Mouse (Mus musculus) lung, embryonic 14.5 days (tissue): ENCODE measurements around the gene Paox. TPM values are rescaled to one million over a fixed set of nuclear protein-coding genes. Genes with fewer than 3 reads are reported as not detected.
"Not testable (repeated sequence)": the region's sequence is repeated elsewhere in the genome, so short reads cannot be mapped to it uniquely, and the experiment has no call there.

Source experiments
- ATAC-seq: fragments of 200-750 bp; cut with Nextera tagmentation; 2 replicates; pipeline ENCODE4 v1.8.0; 2017; ENCODE audit warnings: mild to moderate bottlenecking, moderate TSS enrichment, moderate library complexity; ENCODE audit not compliant: insufficient read depth
- DNase-seq: peaks from one replicate; pipeline ENCODE4 v3.0.0-alpha.2; 2015
- H3K27ac ChIP-seq: fragments of 300-500 bp; sonication (generic); 2 replicates; pipeline ENCODE4 v1.5.1; 2014; ENCODE audit warnings: low read depth, mild to moderate bottlenecking, moderate library complexity
- H3K27me3 ChIP-seq: fragments of 300-500 bp; sonication (generic); 2 replicates; pipeline ENCODE4 v1.6.1; 2014; ENCODE audit warnings: low read length, control low read depth; ENCODE audit not compliant: insufficient read depth
- H3K36me3 ChIP-seq: fragments of 300-500 bp; sonication (generic); 2 replicates; pipeline ENCODE4 v1.6.1; 2014; ENCODE audit warnings: control low read depth; ENCODE audit not compliant: insufficient read depth
- H3K4me1 ChIP-seq: fragments of 300-500 bp; sonication (generic); 2 replicates; pipeline ENCODE4 v1.6.1; 2014; ENCODE audit warnings: antibody characterized with exemption, control low read depth; ENCODE audit not compliant: insufficient read depth
- H3K4me2 ChIP-seq: fragments of 300-500 bp; sonication (generic); 2 replicates; pipeline ENCODE4 v1.6.1; 2014; ENCODE audit warnings: mild to moderate bottlenecking
- H3K4me3 ChIP-seq: fragments of 300-500 bp; sonication (generic); 2 replicates; pipeline ENCODE4 v1.5.1; 2014; ENCODE audit warnings: low read depth, low read length
- H3K9ac ChIP-seq: fragments of 300-500 bp; sonication (generic); 2 replicates; pipeline ENCODE4 v1.6.1; 2014
- H3K9me3 ChIP-seq: fragments of 300-500 bp; sonication (generic); 2 replicates; pipeline ENCODE4 v1.6.1; 2016; ENCODE audit warnings: low read depth, low read length, control low read depth
- CTCF ChIP-seq: IDR thresholded peaks from 2 replicates; pipeline ENCODE4 v1.5.1; 2016; ENCODE audit warnings: antibody characterized with exemption, low read depth
- WGBS: fragments of 180-500 bp; shearing (Covaris S2); extraction: QIAGEN DNeasy Blood & Tissue Kit; methylation state at CpG from one replicate; pipeline ENCODE4 v1.1.7; 2014; 5-methylcytosine and 5-hydroxymethylcytosine counted together
- polyA plus RNA-seq: library from polyadenylated mRNA; unstranded; fragments of >200 nt; fragmentation: Nextera tagmentation; extraction: Ambion mirVana; gene quantifications from 2 replicates; pipeline ENCODE4 v1.2.1, GENCODE M21; 2014

Gene Paox
- polyA plus RNA-seq, 1 experiment from 2014 or later = 21.3 TPM

- Histone ChIP-seq H3K4me3 (no peak overlapping the region), H3K36me3 (no peaks in the 10 kb centered on the region), H3K4me1 (0 out of 2 replicates have a peak, but pooled peaks cover 6% of the 10 kb centered on the region), H3K27ac (no peak overlapping the region), H3K9me3 (no peaks in the 10 kb centered on the region), H3K9ac (no peak overlapping the region), H3K27me3 (no peaks in the 10 kb centered on the region), H3K4me2 (no peak overlapping the region)
- DNase-seq (no peak), ATAC-seq (no peak)
- TF ChIP-seq CTCF = no peak
- 57% methylated on average over 13 of the region's 13 CpGs for WGBS
These were observed 5.8 kb downstream of the Paox start for GRCm38 (mm10) chr7:140121338-140121910.

GRCm38 (mm10) chr7:140122765-140123164 is 7.2 kb downstream of the Paox start:
- H3K36me3 ChIP-seq = no peaks in the 10 kb centered on the region
- DNase-seq (no peak), ATAC-seq (no peak)
- H3K27me3 ChIP-seq = no peaks in the 10 kb centered on the region
- H3K4me3 ChIP-seq = no peak overlapping the region
- no peak for TF ChIP-seq CTCF
- no peak overlapping the region for H3K9ac ChIP-seq
- WGBS = 28% methylated on average over 4 of the region's 4 CpGs
- H3K9me3 ChIP-seq = no peaks in the 10 kb centered on the region
- no peak overlapping the region for H3K4me2 ChIP-seq
- 0 out of 2 replicates have a peak, but pooled peaks cover 3% of the 10 kb centered on the region for H3K4me1 ChIP-seq
- H3K27ac ChIP-seq = no peak overlapping the region

GRCm38 (mm10) chr7:140124382-140124781 is 8.8 kb downstream of the Paox start:
- TF ChIP-seq CTCF = no peak
- H3K27me3 ChIP-seq = no peaks in the 10 kb centered on the region
- 0 out of 2 replicates have a peak, but pooled peaks cover 1% of the 10 kb centered on the region for H3K36me3 ChIP-seq
- WGBS = 88% methylated on average over 1 of the region's 1 CpGs
- ATAC-seq (no peak), DNase-seq (no peak)
- no peak overlapping the region for H3K27ac ChIP-seq
- no peak overlapping the region for H3K4me3 ChIP-seq
- H3K4me2 ChIP-seq = no peak overlapping the region
- no peaks in the 10 kb centered on the region for H3K9me3 ChIP-seq
- H3K9ac ChIP-seq = no peak overlapping the region
- H3K4me1 ChIP-seq = 0 out of 2 replicates have a peak, but pooled peaks cover 3% of the 10 kb centered on the region

- peak overlapping the region; percentile 73 for H3K4me3 ChIP-seq
- H3K4me1 ChIP-seq = 0 out of 2 replicates have a peak, but pooled peaks cover 3% of the 10 kb centered on the region
- DNase-seq (peak; percentile 91), ATAC-seq (peak; percentile 98)
- H3K27ac ChIP-seq = peak overlapping the region; percentile 63; the same call in 1 of the 2 replicates
- H3K9ac ChIP-seq = peak overlapping the region; percentile 79
- H3K9me3 ChIP-seq = no peaks in the 10 kb centered on the region
- peaks cover 3% of the 10 kb centered on the region; the same call in 1 of the 2 replicates for H3K36me3 ChIP-seq
- WGBS = under 1% methylated on average over 40 of the region's 40 CpGs
- no peak for TF ChIP-seq CTCF
- peak overlapping the region; percentile 89 for H3K4me2 ChIP-seq
- H3K27me3 ChIP-seq = no peaks in the 10 kb centered on the region
These were observed 9.9 kb downstream of the Paox start for GRCm38 (mm10) chr7:140125278-140126021.

GRCm38 (mm10) chr7:140126022-140126350 is 10.4 kb downstream of the Paox start:
- TF ChIP-seq CTCF = no peak
- DNase-seq (no peak), ATAC-seq (no peak; the same call in 1 of the 2 replicates)
- Histone ChIP-seq H3K27ac (peak overlapping the region; percentile 63; the same call in 1 of the 2 replicates), H3K4me2 (peak overlapping the region; percentile 89), H3K9me3 (no peaks in the 10 kb centered on the region), H3K27me3 (no peaks in the 10 kb centered on the region), H3K9ac (peak overlapping the region; percentile 79), H3K36me3 (peaks cover 6% of the 10 kb centered on the region; the same call in 1 of the 2 replicates), H3K4me3 (peak overlapping the region; percentile 73), H3K4me1 (0 out of 2 replicates have a peak, but pooled peaks cover 3% of the 10 kb centered on the region)
- 4% methylated on average over 5 of the region's 5 CpGs for WGBS

- peak overlapping the region; percentile 4; the same call in 1 of the 2 replicates for H3K4me3 ChIP-seq
- 84% methylated on average over 3 of the region's 3 CpGs for WGBS
- 0 out of 2 replicates have a peak, but pooled peaks cover 3% of the 10 kb centered on the region for H3K4me1 ChIP-seq
- H3K4me2 ChIP-seq = peak overlapping the region; percentile 15; the same call in 1 of the 2 replicates
- H3K27me3 ChIP-seq = no peaks in the 10 kb centered on the region
- no peak overlapping the region for H3K27ac ChIP-seq
- no peaks in the 10 kb centered on the region for H3K9me3 ChIP-seq
- H3K9ac ChIP-seq = no peak overlapping the region
- H3K36me3 ChIP-seq = peaks cover 6% of the 10 kb centered on the region; the same call in 1 of the 2 replicates
- ATAC-seq = no peak
- no peak for DNase-seq
- no peak for TF ChIP-seq CTCF
These were observed 11.3 kb downstream of the Paox start for GRCm38 (mm10) chr7:140126934-140127333.

GRCm38 (mm10) chr7:140127911-140128310 is 12.3 kb downstream of the Paox start:
- peak; percentile 9 for DNase-seq
- Histone ChIP-seq H3K27me3 (no peaks in the 10 kb centered on the region), H3K36me3 (peaks cover 13% of the 10 kb centered on the region; the same call in 1 of the 2 replicates), H3K4me1 (0 out of 2 replicates have a peak, but pooled peaks cover 3% of the 10 kb centered on the region), H3K4me2 (no peak overlapping the region), H3K4me3 (no peak overlapping the region), H3K9ac (no peak overlapping the region), H3K27ac (no peak overlapping the region), H3K9me3 (no peaks in the 10 kb centered on the region)
- ATAC-seq = no peak
- WGBS = 84% methylated on average over 2 of the region's 2 CpGs
- TF ChIP-seq CTCF = no peak

GRCm38 (mm10) chr7:140132184-140132583 is 16.6 kb downstream of the Paox start:
- H3K27me3 ChIP-seq, H3K27ac ChIP-seq, H3K4me2 ChIP-seq, H3K4me3 ChIP-seq, ATAC-seq, H3K4me1 ChIP-seq, H3K9me3 ChIP-seq, DNase-seq, H3K9ac ChIP-seq: not testable (repeated sequence)
- 94% methylated on average over 7 of the region's 7 CpGs for WGBS
- H3K36me3 ChIP-seq = peaks cover 16% of the 10 kb centered on the region; the same call in 1 of the 2 replicates

GRCm38 (mm10) chr7:140134033-140134432 is 18.4 kb downstream of the Paox start:
- not testable (repeated sequence) for ATAC-seq, DNase-seq, H3K4me1 ChIP-seq, H3K9ac ChIP-seq, H3K27ac ChIP-seq, H3K9me3 ChIP-seq, H3K27me3 ChIP-seq, H3K4me3 ChIP-seq, H3K4me2 ChIP-seq
- peaks cover 16% of the 10 kb centered on the region; the same call in 1 of the 2 replicates for H3K36me3 ChIP-seq
- 93% methylated on average over 7 of the region's 7 CpGs for WGBS
